Mouse (Mus musculus) C2C12 (cell line): ENCODE data around the gene Lcorl.

ENCODE experiments used
- CTCF ChIP-seq: IDR thresholded peaks from one replicate; pipeline ENCODE4 v1.5.1; 2011; ENCODE audit not compliant: control insufficient read depth, insufficient read depth, insufficient read length
- USF1 ChIP-seq: IDR thresholded peaks from one replicate; pipeline ENCODE4 v1.6.1; 2011; ENCODE audit warnings: low read depth, mild to moderate bottlenecking, control low read depth, moderate library complexity

DNA sequence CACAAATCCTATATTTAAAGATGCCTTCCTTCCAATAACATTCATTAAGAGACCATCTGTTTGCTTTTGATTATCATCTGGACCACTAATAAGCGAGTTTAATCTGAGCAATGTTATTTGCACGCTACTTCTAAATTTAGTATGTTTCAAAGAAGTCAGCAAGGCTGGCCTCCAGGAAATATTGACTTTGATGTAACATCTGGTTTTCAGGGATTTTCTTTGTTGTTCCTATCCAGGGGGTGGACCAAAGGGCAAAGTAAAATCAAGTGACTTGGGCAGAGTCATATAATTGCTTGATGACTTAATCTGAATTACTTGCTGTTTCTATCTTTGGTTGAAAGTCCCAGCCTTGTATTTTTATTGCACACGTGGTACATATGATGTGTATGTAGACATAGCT is 45.8 kb upstream of the Lcorl start:
- no peak for TF ChIP-seq CTCF
- no peak for TF ChIP-seq USF1
